In the genomic region with DNA sequence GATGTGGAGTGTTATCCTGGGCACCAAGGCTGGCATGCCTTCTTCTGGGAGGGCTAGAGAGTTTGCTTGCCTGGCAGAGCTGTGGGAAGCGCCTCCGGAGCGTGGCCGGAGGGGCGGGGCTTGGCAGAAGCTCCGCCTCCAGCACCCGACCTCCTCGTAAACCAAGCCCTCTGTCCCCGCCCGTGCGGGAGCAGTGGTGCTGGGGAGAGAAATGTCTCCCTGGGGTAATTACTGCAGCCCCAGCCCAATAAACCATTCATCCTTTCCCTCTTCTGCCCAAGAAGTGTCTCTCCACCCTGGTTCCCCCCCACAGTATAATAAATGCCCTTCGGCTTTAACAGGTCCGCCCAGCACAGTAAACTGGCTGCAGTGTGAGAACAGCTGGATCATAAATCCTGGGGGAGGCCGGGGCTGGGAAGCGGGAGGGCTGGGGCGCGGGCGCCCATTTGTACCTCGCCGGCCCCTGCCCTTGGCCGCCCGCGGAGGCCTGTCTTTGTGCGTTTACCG, we compare ENCODE assay signal across 8 mouse cellular contexts. TPM values are rescaled to one million over a fixed set of nuclear protein-coding genes. Genes with fewer than 3 reads are reported as not detected.
DNase-seq lines count a peak whose midpoint lies in the region; ATAC-seq and TF ChIP-seq lines count a peak whose summit lies in the region.

No protein-coding gene starts in this region.

- peak overlapping the region; percentile 97 for H3K4me2 ChIP-seq in forebrain, embryonic 12.5 days
- H3K4me2 ChIP-seq in hindbrain, postnatal 0 days (ENCODE audit: low read depth, low read length): peak overlapping the region; percentile 92
- H3K4me2 ChIP-seq in stomach, embryonic 15.5 days: peak overlapping the region; percentile 72

- DNase-seq in brain, adult 2 months (ENCODE audit: low read depth, low spot score): peak; percentile 92
- peak; percentile 85 for DNase-seq in hindbrain, postnatal 0 days (ENCODE audit: low spot score)
- DNase-seq in left cerebral cortex, adult 2 months (ENCODE audit: extremely low spot score in 1 of 2, low spot score in 2 of 2): peak; percentile 83 to 85
- no peak for DNase-seq in urinary bladder, adult 18-20 months (ENCODE audit: low spot score in 2 of 2)

- H3K4me1 ChIP-seq in ES-Bruce4 (ENCODE audit: control insufficient read depth, insufficient read depth, low read length): no peaks in the 10 kb centered on the region
- peaks cover 80% of the 10 kb centered on the region for H3K4me1 ChIP-seq in forebrain, embryonic 12.5 days
- H3K4me1 ChIP-seq in hindbrain, postnatal 0 days (ENCODE audit: insufficient read depth, low read length): peaks cover 35% of the 10 kb centered on the region
- H3K4me1 ChIP-seq in stomach, embryonic 15.5 days: peaks cover 21% of the 10 kb centered on the region

- no peak for TF ChIP-seq CTCF in ES-Bruce4 (IDR thresholded peaks at IDR 0.05; ENCODE audit: low read depth, low read length)
- no peak for TF ChIP-seq CTCF in hindbrain, postnatal 0 days (IDR thresholded peaks at IDR 0.05; ENCODE audit: low read depth)
- TF ChIP-seq CTCF in left cerebral cortex, adult 2 months (IDR thresholded peaks at IDR 0.05): no peak

- peaks cover 20% of the 10 kb centered on the region for H3K27me3 ChIP-seq in ES-Bruce4 (ENCODE audit: control insufficient read depth, insufficient read depth, low read length, poor library complexity, severe bottlenecking)
- peaks cover 26% of the 10 kb centered on the region for H3K27me3 ChIP-seq in forebrain, embryonic 12.5 days
- H3K27me3 ChIP-seq in hindbrain, postnatal 0 days (ENCODE audit: insufficient read depth, low read length): no peaks in the 10 kb centered on the region
- peaks cover 79% of the 10 kb centered on the region for H3K27me3 ChIP-seq in stomach, embryonic 15.5 days (replicated peaks)

- intact Hi-C loops in left cerebral cortex, adult 2 months (cut with DNase I): no loop called here

- no peaks in the 10 kb centered on the region for H3K9me3 ChIP-seq in ES-Bruce4 (replicated peaks; ENCODE audit: control insufficient read depth, insufficient read depth, low read length, poor library complexity, severe bottlenecking)
- no peaks in the 10 kb centered on the region for H3K9me3 ChIP-seq in forebrain, embryonic 12.5 days
- H3K9me3 ChIP-seq in hindbrain, postnatal 0 days (ENCODE audit: low read length): no peaks in the 10 kb centered on the region
- H3K9me3 ChIP-seq in stomach, embryonic 15.5 days: no peaks in the 10 kb centered on the region

- no peak overlapping the region for H3K27ac ChIP-seq in ES-Bruce4 (ENCODE audit: insufficient read depth, low read length)
- H3K27ac ChIP-seq in forebrain, embryonic 12.5 days: peak overlapping the region; percentile 87
- peak overlapping the region; percentile 84 for H3K27ac ChIP-seq in hindbrain, postnatal 0 days
- H3K27ac ChIP-seq in left cerebral cortex, adult 2 months: peak overlapping the region; percentile 98
- H3K27ac ChIP-seq in stomach, embryonic 15.5 days: no peak overlapping the region

- peak overlapping the region; percentile 53 for H3K4me3 ChIP-seq in ES-Bruce4 (ENCODE audit: low read depth, low read length)
- peak overlapping the region; percentile 53 for H3K4me3 ChIP-seq in forebrain, embryonic 12.5 days (replicated peaks)
- H3K4me3 ChIP-seq in hindbrain, postnatal 0 days (ENCODE audit: low read length): peak overlapping the region; percentile 60
- H3K4me3 ChIP-seq in left cerebral cortex, adult 2 months: peak overlapping the region; percentile 51
- H3K4me3 ChIP-seq in stomach, embryonic 15.5 days (replicated peaks): peak overlapping the region; percentile 26

- no peaks in the 10 kb centered on the region for H3K36me3 ChIP-seq in ES-Bruce4 (ENCODE audit: control insufficient read depth, insufficient read depth, low read length, poor library complexity, severe bottlenecking)
- H3K36me3 ChIP-seq in forebrain, embryonic 12.5 days (replicated peaks): peaks cover 15% of the 10 kb centered on the region
- H3K36me3 ChIP-seq in hindbrain, postnatal 0 days (ENCODE audit: insufficient read depth, low read length): peaks cover 21% of the 10 kb centered on the region
- H3K36me3 ChIP-seq in stomach, embryonic 15.5 days: no peaks in the 10 kb centered on the region

- WGBS in forebrain, embryonic 12.5 days: 0% methylated on average over 25 of the region's 25 CpGs
- WGBS in hindbrain, postnatal 0 days: 2% methylated on average over 25 of the region's 25 CpGs
- 1% methylated on average over 25 of the region's 25 CpGs for WGBS in stomach, embryonic 15.5 days

- no peak for TF ChIP-seq POLR2A in ES-Bruce4 (IDR thresholded peaks at IDR 0.05; ENCODE audit: insufficient read depth, low read length)

- TF ChIP-seq EP300 in ES-Bruce4 (IDR thresholded peaks at IDR 0.05; ENCODE audit: insufficient read depth, low read depth, low read length): no peak

- H3K9ac ChIP-seq in ES-Bruce4 (ENCODE audit: low read depth, poor library complexity, severe bottlenecking): no peak overlapping the region
- peak overlapping the region; percentile 67 for H3K9ac ChIP-seq in forebrain, embryonic 12.5 days
- H3K9ac ChIP-seq in hindbrain, postnatal 0 days (replicated peaks; ENCODE audit: low read length): peak overlapping the region; percentile 67
- H3K9ac ChIP-seq in stomach, embryonic 15.5 days: no peak overlapping the region

- peak; percentile 55 for ATAC-seq in forebrain, embryonic 12.5 days (ENCODE audit: low FRiP score)
- ATAC-seq in hindbrain, postnatal 0 days: peak; percentile 28
- 0 out of 2 replicates have a peak, but pooled peaks have one; percentile 33 for ATAC-seq in megakaryocyte-erythroid progenitor cell, adult 5-6 weeks (replicated peaks; ENCODE audit: low FRiP score, low TSS enrichment, poor library complexity, severe bottlenecking)
- ATAC-seq in stomach, embryonic 15.5 days (ENCODE audit: insufficient read depth, low FRiP score, low read depth): no peak

RNA-seq across cellular contexts. Expression of a gene that starts 40.7 kb away (rescaled TPM):
- not detected in 2 replicates for polyA plus RNA-seq in ES-Bruce4 (2011; ENCODE audit: insufficient read depth, insufficient read length, low read depth, missing spikeins)
- polyA plus RNA-seq in forebrain, embryonic 12.5 days (2016; fragmentation: Nextera tagmentation; extraction: Ambion mirVana): not detected in 2 replicates
- total RNA-seq in hindbrain, postnatal 0 days (2014; rRNA removed): 0.21 and 1.2 TPM in 2 replicates
- polyA plus RNA-seq in hindbrain, postnatal 0 days (2015; fragmentation: Nextera tagmentation; extraction: Ambion mirVana): 0.28 and 0.35 TPM in 2 replicates
- total RNA-seq in left cerebral cortex, adult 2 months (2021): under 1 TPM in 1 of 2 experiments, not detected in 1; 0.68 TPM
- total RNA-seq in megakaryocyte-erythroid progenitor cell, adult 5-6 weeks (2014; fragmentation: Nextera tagmentation): not detected in 2 replicates
- total RNA-seq in megakaryocyte-erythroid progenitor cell, adult 5-6 weeks (2017): not detected in 2 replicates
- polyA plus RNA-seq in stomach, embryonic 15.5 days (2015; fragmentation: Nextera tagmentation; extraction: Ambion mirVana): not detected in 2 replicates

Comparison
In these comparisons a context has a peak if more than half of its experiments do, and no peak if none do; other contexts are left out.
1. H3K27ac ChIP-seq: peak in forebrain, embryonic 12.5 days (single experiment), hindbrain, postnatal 0 days (single experiment) and left cerebral cortex, adult 2 months (single experiment); none in ES-Bruce4 (single experiment) and stomach, embryonic 15.5 days (single experiment).
2. H3K9ac ChIP-seq: peak in forebrain, embryonic 12.5 days (single experiment) and hindbrain, postnatal 0 days (single experiment); none in ES-Bruce4 (single experiment) and stomach, embryonic 15.5 days (single experiment).
3. DNase-seq: peak in brain, adult 2 months (single experiment), hindbrain, postnatal 0 days (single experiment) and left cerebral cortex, adult 2 months (2 of 2); none in urinary bladder, adult 18-20 months (0 of 2).
4. Peak in every context shown above with its lines, with median percentiles within 50 percentile points of each other: H3K4me3 ChIP-seq and H3K4me2 ChIP-seq.